Mouse (Mus musculus): ENCODE measurements at regions not wholly inside any gene's neighbourhood (a gene's known extent, or its start where the extent isn't known, plus 50 kb on each side); places are given as distances from the start of the nearest gene placed in this dataset.

- TF ChIP-seq CTCF (conservative IDR thresholded peaks at IDR 0.05; ENCODE audit: low read length) (no peak), POU5F1 (IDR thresholded peaks at IDR 0.05; ENCODE audit: borderline replicate concordance, low read length) (no peak)
Observed at GRCm38 (mm10) chr9:120861788-120862345, 67.1 kb upstream of the Ctnnb1 start.

Measured in E14TG2a.4 (cell line).